Mouse (Mus musculus) kidney, embryonic 14.5 days (tissue): ENCODE measurements around the gene Gm10642. TPM values are rescaled to one million over a fixed set of nuclear protein-coding genes. Genes with fewer than 3 reads are reported as not detected.
A peak's percentile ranks its signal among the peaks of the same experiment; 100 is the strongest.

Source experiments
- ATAC-seq: fragments of 200-750 bp; cut with Nextera tagmentation; 2 replicates; pipeline ENCODE4 v1.8.0; 2017; ENCODE audit warnings: moderate number of reproducible peaks, mild to moderate bottlenecking, moderate TSS enrichment, moderate library complexity; ENCODE audit not compliant: low FRiP score, low TSS enrichment
- H3K27ac ChIP-seq: fragments of 300-500 bp; sonication (generic); 2 replicates; pipeline ENCODE4 v1.5.1; 2014; ENCODE audit warnings: low read depth, mild to moderate bottlenecking, low read length, moderate library complexity, mixed read lengths
- H3K27me3 ChIP-seq: fragments of 300-500 bp; sonication (generic); 2 replicates; pipeline ENCODE4 v1.6.1; 2014; ENCODE audit warnings: mild to moderate bottlenecking, low read length; ENCODE audit not compliant: control insufficient read depth, insufficient read depth
- H3K36me3 ChIP-seq: fragments of 300-500 bp; sonication (generic); 2 replicates; pipeline ENCODE4 v1.6.1; 2014; ENCODE audit warnings: low read length, mixed read lengths; ENCODE audit not compliant: control insufficient read depth, insufficient read depth
- H3K4me1 ChIP-seq: fragments of 300-500 bp; sonication (generic); 2 replicates; pipeline ENCODE4 v1.6.1; 2014; ENCODE audit warnings: low read length, mixed read lengths; ENCODE audit not compliant: control insufficient read depth, insufficient read depth
- H3K4me2 ChIP-seq: fragments of 300-500 bp; sonication (generic); replicated peaks from 2 replicates; pipeline ENCODE4 v1.6.1; 2014; ENCODE audit warnings: low read depth, mild to moderate bottlenecking, low read length
- H3K4me3 ChIP-seq: fragments of 300-500 bp; sonication (generic); 2 replicates; pipeline ENCODE4 v1.5.1; 2014; ENCODE audit warnings: mild to moderate bottlenecking, low read length
- H3K9ac ChIP-seq: fragments of 300-500 bp; sonication (generic); 2 replicates; pipeline ENCODE4 v1.6.1; 2014; ENCODE audit warnings: low read depth, mild to moderate bottlenecking, low read length, moderate library complexity
- H3K9me3 ChIP-seq: fragments of 300-500 bp; sonication (generic); 2 replicates; pipeline ENCODE4 v1.6.1; 2016; ENCODE audit warnings: low read length; ENCODE audit not compliant: control insufficient read depth
- WGBS: fragments of 180-500 bp; shearing (Covaris S2); extraction: QIAGEN DNeasy Blood & Tissue Kit; methylation state at CpG from one replicate; pipeline ENCODE4 v1.1.7; 2014; 5-methylcytosine and 5-hydroxymethylcytosine counted together
- polyA plus RNA-seq: library from polyadenylated mRNA; unstranded; fragments of >200 nt; fragmentation: Nextera tagmentation; extraction: Ambion mirVana; gene quantifications from 2 replicates; pipeline ENCODE4 v1.2.1, GENCODE M21; 2014

Gene Gm10642
- polyA plus RNA-seq, 1 experiment from 2014 or later, result not detected

GRCm38 (mm10) chr9:70670381-70670780, 14.3 kb downstream of the Gm10642 start:
- no peak for ATAC-seq
- Histone ChIP-seq H3K4me3 (no peak overlapping the region), H3K4me2 (no peak overlapping the region), H3K36me3 (no peaks in the 10 kb centered on the region), H3K27me3 (no peaks in the 10 kb centered on the region), H3K4me1 (no peaks in the 10 kb centered on the region), H3K27ac (no peak overlapping the region), H3K9me3 (no peaks in the 10 kb centered on the region), H3K9ac (no peak overlapping the region)
- WGBS, result 87% methylated on average over 6 of the region's 6 CpGs

- no peaks in the 10 kb centered on the region for H3K9me3 ChIP-seq
- H3K27me3 ChIP-seq, result no peaks in the 10 kb centered on the region
- no peak overlapping the region for H3K4me2 ChIP-seq
- H3K27ac ChIP-seq, result no peak overlapping the region
- no peaks in the 10 kb centered on the region for H3K36me3 ChIP-seq
- no peak overlapping the region for H3K4me3 ChIP-seq
- ATAC-seq, result no peak
- no peak overlapping the region for H3K9ac ChIP-seq
- WGBS, result 64% methylated on average over 6 of the region's 6 CpGs
- no peaks in the 10 kb centered on the region for H3K4me1 ChIP-seq
Measured at GRCm38 (mm10) chr9:70671278-70671677, 15.2 kb downstream of the Gm10642 start.

GRCm38 (mm10) chr9:70671772-70672579, 15.9 kb downstream of the Gm10642 start:
- Histone ChIP-seq H3K27me3 (no peaks in the 10 kb centered on the region), H3K27ac (no peak overlapping the region), H3K9ac (no peak overlapping the region), H3K9me3 (no peaks in the 10 kb centered on the region), H3K4me3 (no peak overlapping the region), H3K4me1 (no peaks in the 10 kb centered on the region), H3K4me2 (no peak overlapping the region), H3K36me3 (no peaks in the 10 kb centered on the region)
- WGBS, result 49% methylated on average over 10 of the region's 10 CpGs
- ATAC-seq, result no peak

GRCm38 (mm10) chr9:70673656-70674055, 17.6 kb downstream of the Gm10642 start:
- no peak for ATAC-seq
- no peaks in the 10 kb centered on the region for H3K4me1 ChIP-seq
- no peaks in the 10 kb centered on the region for H3K27me3 ChIP-seq
- H3K4me3 ChIP-seq, result no peak overlapping the region
- H3K9ac ChIP-seq, result no peak overlapping the region
- WGBS, result 86% methylated on average over 4 of the region's 4 CpGs
- no peak overlapping the region for H3K27ac ChIP-seq
- H3K4me2 ChIP-seq, result no peak overlapping the region
- no peaks in the 10 kb centered on the region for H3K9me3 ChIP-seq
- H3K36me3 ChIP-seq, result no peaks in the 10 kb centered on the region

- 85% methylated on average over 4 of the region's 4 CpGs for WGBS
- H3K36me3 ChIP-seq, result no peaks in the 10 kb centered on the region
Measured at GRCm38 (mm10) chr9:70675117-70675516, 19.1 kb downstream of the Gm10642 start.

GRCm38 (mm10) chr9:70675961-70676360, 19.9 kb downstream of the Gm10642 start:
- WGBS, result 87% methylated on average over 5 of the region's 5 CpGs
- Histone ChIP-seq H3K27me3 (no peaks in the 10 kb centered on the region), H3K4me3 (no peak overlapping the region), H3K27ac (no peak overlapping the region), H3K9ac (no peak overlapping the region), H3K36me3 (no peaks in the 10 kb centered on the region), H3K9me3 (no peaks in the 10 kb centered on the region), H3K4me1 (0 out of 2 replicates have a peak, but pooled peaks cover 6% of the 10 kb centered on the region), H3K4me2 (no peak overlapping the region)
- ATAC-seq, result no peak

More at GRCm38 (mm10) chr9:70675117-70675516, 19.1 kb downstream of the Gm10642 start:
- H3K4me1 ChIP-seq, result no peaks in the 10 kb centered on the region
- H3K4me3 ChIP-seq, result no peak overlapping the region
- H3K4me2 ChIP-seq, result no peak overlapping the region
- H3K9me3 ChIP-seq, result no peaks in the 10 kb centered on the region
- no peak overlapping the region for H3K9ac ChIP-seq
- H3K27ac ChIP-seq, result no peak overlapping the region
- H3K27me3 ChIP-seq, result no peaks in the 10 kb centered on the region
- no peak for ATAC-seq

- no peaks in the 10 kb centered on the region for H3K36me3 ChIP-seq
- no peaks in the 10 kb centered on the region for H3K9me3 ChIP-seq
- H3K27me3 ChIP-seq, result no peaks in the 10 kb centered on the region
Measured at GRCm38 (mm10) chr9:70678682-70679131, 22.7 kb downstream of the Gm10642 start, which contains the start of gene Adam10. Gene Adam10 (plus strand): TSS chr9:70678997.

GRCm38 (mm10) chr9:70679132-70680091, 23.4 kb downstream of the Gm10642 start:
- Histone ChIP-seq H3K4me1 (peaks cover 13% of the 10 kb centered on the region), H3K9ac (peak overlapping the region; percentile 94), H3K4me3 (peak overlapping the region; percentile 65), H3K9me3 (no peaks in the 10 kb centered on the region), H3K27ac (peak overlapping the region; percentile 95), H3K27me3 (no peaks in the 10 kb centered on the region), H3K4me2 (peak overlapping the region; percentile 66), H3K36me3 (no peaks in the 10 kb centered on the region)
- no peak; the same call in 1 of the 2 replicates for ATAC-seq
- WGBS, result 0% methylated on average over 81 of the region's 103 CpGs

More at GRCm38 (mm10) chr9:70678682-70679131, 22.7 kb downstream of the Gm10642 start, which contains the start of gene Adam10:
- peak within 1 kb of the TSS; percentile 94 for H3K9ac ChIP-seq
- under 1% methylated on average over 39 of the region's 48 CpGs for WGBS
- peak within 1 kb of the TSS; percentile 95 for H3K27ac ChIP-seq
- peak within 1 kb of the TSS; percentile 65 for H3K4me3 ChIP-seq
- peaks cover 13% of the 10 kb centered on the region for H3K4me1 ChIP-seq
- H3K4me2 ChIP-seq, result peak within 1 kb of the TSS; percentile 66
- ATAC-seq, result peak; percentile 100
